9 mouse cellular contexts compared by ENCODE assay signal in genomic region chr2:83759667-83760066, GRCm38 (mm10). TPM values are rescaled to one million over a fixed set of nuclear protein-coding genes. Genes with fewer than 3 reads are reported as not detected.
DNase-seq lines count a peak whose midpoint lies in the region; ATAC-seq and TF ChIP-seq lines count a peak whose summit lies in the region.
"Had no signal": no experiment of that assay in that cellular context is flagged by ENCODE, and none has a peak within 500 bp of the region (broad histone marks: within the 10 kb centered on the region; RNA-seq: fewer than 3 reads in every experiment).

No protein-coding gene starts in this region.

- H3K4me1 ChIP-seq in forebrain, embryonic 16.5 days (replicated peaks; ENCODE audit: control insufficient read depth, insufficient read depth, low read length) = peaks cover 14% of the 10 kb centered on the region
- 0 out of 2 replicates have a peak, but pooled peaks cover 3% of the 10 kb centered on the region for H3K4me1 ChIP-seq in intestine, embryonic 14.5 days (replicated peaks; ENCODE audit: control insufficient read depth, insufficient read depth, low read length)
- H3K4me1 ChIP-seq: liver, embryonic 15.5 days had no signal

- H3ac ChIP-seq in myocyte (ENCODE audit: control insufficient read depth, insufficient read length) = no peak overlapping the region

- no peaks in the 10 kb centered on the region for H3K9me3 ChIP-seq in forebrain, embryonic 16.5 days (ENCODE audit: control insufficient read depth, low read length)
- no peaks in the 10 kb centered on the region for H3K9me3 ChIP-seq in intestine, embryonic 14.5 days (ENCODE audit: control insufficient read depth, low read length)
- H3K9me3 ChIP-seq: liver, embryonic 15.5 days had no signal

- no peak overlapping the region for H3K27ac ChIP-seq in forebrain, embryonic 16.5 days (ENCODE audit: low read length)
- peak overlapping the region; percentile 22; the same call in 1 of the 2 replicates for H3K27ac ChIP-seq in intestine, embryonic 14.5 days (ENCODE audit: low read depth)
- H3K27ac ChIP-seq: liver, embryonic 15.5 days had no signal

- no peaks in the 10 kb centered on the region for H3K27me3 ChIP-seq in forebrain, embryonic 16.5 days (replicated peaks; ENCODE audit: control insufficient read depth, insufficient read depth, low read length)
- no peaks in the 10 kb centered on the region for H3K27me3 ChIP-seq in intestine, embryonic 14.5 days (replicated peaks; ENCODE audit: control insufficient read depth, insufficient read depth, low read length)
- no peaks in the 10 kb centered on the region for H3K27me3 ChIP-seq in myocyte (ENCODE audit: control insufficient read depth, insufficient read depth, insufficient read length)
- H3K27me3 ChIP-seq: liver, embryonic 15.5 days had no signal

- 26% methylated on average over 5 of the region's 5 CpGs for WGBS in forebrain, embryonic 16.5 days
- 48% methylated on average over 5 of the region's 5 CpGs for WGBS in intestine, embryonic 14.5 days

- no peak overlapping the region; the same call in 1 of the 2 replicates for H3K4me2 ChIP-seq in forebrain, embryonic 16.5 days (ENCODE audit: low read length)
- no peak overlapping the region for H3K4me2 ChIP-seq in intestine, embryonic 14.5 days (ENCODE audit: low read length)
- peak overlapping the region; percentile 41 for H3K4me2 ChIP-seq in myocyte (ENCODE audit: low read depth)
- H3K4me2 ChIP-seq: liver, embryonic 15.5 days had no signal

- H3K36me3 ChIP-seq in forebrain, embryonic 16.5 days (ENCODE audit: control insufficient read depth, insufficient read depth) = no peaks in the 10 kb centered on the region
- H3K36me3 ChIP-seq in intestine, embryonic 14.5 days (ENCODE audit: control insufficient read depth, insufficient read depth, low read length) = peaks cover 27% of the 10 kb centered on the region
- H3K36me3 ChIP-seq in myocyte (ENCODE audit: control insufficient read depth, insufficient read depth) = peaks cover 27% of the 10 kb centered on the region
- H3K36me3 ChIP-seq: liver, embryonic 15.5 days had no signal

- ATAC-seq in cerebellum, adult (ENCODE audit: insufficient number of reproducible peaks, low FRiP score, low TSS enrichment) = peak; percentile 55
- ATAC-seq in forebrain, embryonic 16.5 days = peak; percentile 74
- 0 out of 2 replicates have a peak, but pooled peaks have one; percentile 47 for ATAC-seq in intestine, embryonic 14.5 days (replicated peaks; ENCODE audit: low FRiP score, low TSS enrichment, low read depth)

- no peak overlapping the region for H3K4me3 ChIP-seq in forebrain, embryonic 16.5 days (replicated peaks; ENCODE audit: low read length)
- no peak overlapping the region for H3K4me3 ChIP-seq in intestine, embryonic 14.5 days (ENCODE audit: low read depth, low read length)
- no peak overlapping the region for H3K4me3 ChIP-seq in myocyte
- H3K4me3 ChIP-seq: liver, embryonic 15.5 days had no signal

- DNase-seq in cerebellum, adult 11 months = no peak
- DNase-seq in intestine, embryonic 14.5 days (ENCODE audit: low spot score) = no peak
- DNase-seq in c-Kit-positive CD71-positive TER-119-positive erythroid progenitor cells, embryonic 14.5 days (ENCODE audit: low spot score) = no peak
- DNase-seq in gastrocnemius, adult 8-10 months (ENCODE audit: low spot score in 2 of 2) = no peak
- no peak for DNase-seq in B cell, adult 2 months

- H3K9ac ChIP-seq in forebrain, embryonic 16.5 days (replicated peaks; ENCODE audit: low read depth, low read length) = no peak overlapping the region
- H3K9ac ChIP-seq in intestine, embryonic 14.5 days (ENCODE audit: low read length) = no peak overlapping the region
- H3K9ac ChIP-seq: liver, embryonic 15.5 days had no signal

- no peak for TF ChIP-seq POLR2A in myocyte (IDR thresholded peaks at IDR 0.05; ENCODE audit: insufficient read length, low read depth)

- peaks cover 16% of the 10 kb centered on the region for H3K79me2 ChIP-seq in myocyte (ENCODE audit: control insufficient read depth, insufficient read depth)

TF ChIP-seq in myocyte, 11 proteins besides CTCF, POLR2A, EP300 and RAD21:
- TF ChIP-seq TCF3 (IDR thresholded peaks at IDR 0.05; ENCODE audit: insufficient read length, low read depth) = no peak
- TF ChIP-seq SRF (IDR thresholded peaks at IDR 0.05; ENCODE audit: control insufficient read depth, insufficient read length, low read depth) = no peak
- no peak for TF ChIP-seq CEBPB (IDR thresholded peaks at IDR 0.05; ENCODE audit: insufficient read depth, poor library complexity, severe bottlenecking)

RNA-seq across cellular contexts. Expression of gene Itgav, which starts 35.5 kb away (rescaled TPM):
- polyA plus RNA-seq in forebrain, embryonic 16.5 days (2015; fragmentation: Nextera tagmentation; extraction: Ambion mirVana) = 18.8 and 20.8 TPM in 2 replicates
- 75.3 and 85.3 TPM in 2 replicates for polyA plus RNA-seq in intestine, embryonic 14.5 days (2014; fragmentation: Nextera tagmentation; extraction: Ambion mirVana)
- 26.2 TPM for polyA plus RNA-seq in myocyte (2012; fragmentation: generic; extraction: Trizol)
- total RNA-seq in gastrocnemius, adult 8-10 months (2022) = 10 to 100 TPM; 39.5 to 53.4 (median 47.1) TPM

RNA-seq across cellular contexts. Expression of gene Fam171b, which starts 52.8 kb away (rescaled TPM):
- polyA plus RNA-seq in forebrain, embryonic 16.5 days (2015; fragmentation: Nextera tagmentation; extraction: Ambion mirVana) = 76.3 and 78.6 TPM in 2 replicates
- 13.9 and 18.4 TPM in 2 replicates for polyA plus RNA-seq in intestine, embryonic 14.5 days (2014; fragmentation: Nextera tagmentation; extraction: Ambion mirVana)
- 1.7 TPM for polyA plus RNA-seq in myocyte (2012; fragmentation: generic; extraction: Trizol)
- 1 to 10 TPM in 2 of 4 experiments, under 1 TPM in 2; 0.56 to 1.5 (median 0.97) TPM for total RNA-seq in gastrocnemius, adult 8-10 months (2022)
